Mouse (Mus musculus) forebrain, embryonic 12.5 days (tissue): ENCODE results near the gene Krtcap2. TPM values are rescaled to one million over a fixed set of nuclear protein-coding genes. Genes with fewer than 3 reads are reported as not detected.

Experiments used
- ATAC-seq: fragments of 200-750 bp; cut with Nextera tagmentation; 2 replicates; pipeline ENCODE4 v1.8.0; 2017; ENCODE audit warnings: moderate TSS enrichment; ENCODE audit not compliant: low FRiP score
- H3K27ac ChIP-seq: fragments of 300-500 bp; sonication (generic); 2 replicates; pipeline ENCODE4 v1.5.1; 2016; ENCODE audit warnings: mild to moderate bottlenecking
- H3K27me3 ChIP-seq: fragments of 300-500 bp; sonication (generic); 2 replicates; pipeline ENCODE4 v1.6.1; 2016; ENCODE audit warnings: mild to moderate bottlenecking
- H3K36me3 ChIP-seq: fragments of 300-500 bp; sonication (generic); replicated peaks from 2 replicates; pipeline ENCODE4 v1.6.1; 2016; ENCODE audit warnings: mild to moderate bottlenecking
- H3K4me1 ChIP-seq: fragments of 300-500 bp; sonication (generic); 2 replicates; pipeline ENCODE4 v1.6.1; 2016
- H3K4me2 ChIP-seq: fragments of 300-500 bp; sonication (generic); 2 replicates; pipeline ENCODE4 v1.6.1; 2016; ENCODE audit warnings: mild to moderate bottlenecking, moderate library complexity
- H3K4me3 ChIP-seq: fragments of 300-500 bp; sonication (generic); replicated peaks from 2 replicates; pipeline ENCODE4 v1.5.1; 2016; ENCODE audit warnings: mild to moderate bottlenecking
- H3K9ac ChIP-seq: fragments of 300-500 bp; sonication (generic); 2 replicates; pipeline ENCODE4 v1.6.1; 2016; ENCODE audit warnings: mild to moderate bottlenecking
- H3K9me3 ChIP-seq: fragments of 300-500 bp; sonication (generic); 2 replicates; pipeline ENCODE4 v1.6.1; 2016
- WGBS: fragments of 180-500 bp; shearing (Covaris S2); methylation state at CpG from one replicate; pipeline ENCODE4 v1.1.7; 2016; 5-methylcytosine and 5-hydroxymethylcytosine counted together
- polyA plus RNA-seq: library from polyadenylated mRNA; unstranded; fragments of >200 nt; fragmentation: Nextera tagmentation; extraction: Ambion mirVana; gene quantifications from 2 replicates; pipeline ENCODE4 v1.2.1, GENCODE M21; 2016

The Krtcap2 gene
- polyA plus RNA-seq, 1 experiment from 2014 or later = 252 TPM

DNA sequence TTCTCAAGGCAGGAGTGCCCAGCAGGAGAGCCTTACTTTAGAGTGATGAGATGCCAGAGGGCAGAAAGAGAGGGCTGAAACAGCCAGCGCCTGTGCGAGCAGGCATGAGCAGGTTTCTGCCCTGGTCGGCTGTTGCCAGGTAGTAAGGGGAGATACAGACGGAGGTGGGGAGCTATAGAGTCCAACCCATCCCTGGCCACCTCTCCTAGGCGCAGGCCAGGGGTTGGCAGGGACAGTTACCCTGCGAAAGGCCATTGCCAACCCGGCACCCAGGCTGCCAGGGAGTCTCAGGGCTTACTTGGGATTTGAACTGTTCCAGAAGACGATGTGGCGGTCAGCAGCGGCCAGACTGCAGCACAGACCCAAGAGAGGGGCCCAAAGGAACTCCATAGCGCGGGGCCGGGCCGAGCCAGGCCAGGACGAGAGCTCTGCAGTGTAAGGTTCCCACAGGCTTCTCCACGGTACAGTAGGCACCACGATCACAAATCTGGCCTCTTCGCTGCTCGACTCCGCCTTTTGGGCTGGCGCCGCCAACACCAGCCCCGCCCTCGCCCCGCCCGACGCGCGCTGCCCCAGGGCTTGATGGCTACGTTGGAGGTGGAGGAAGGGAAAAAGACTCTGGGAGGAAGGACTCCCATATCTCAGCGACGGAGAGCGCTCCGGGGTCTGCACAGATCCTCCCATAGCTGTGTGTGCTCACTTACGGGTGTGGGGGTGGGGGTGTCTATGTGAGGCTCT is 33.6 kb downstream of the Krtcap2 start:
- H3K4me3 ChIP-seq = peak overlapping the region; percentile 45
- WGBS = 2% methylated on average over 35 of the region's 35 CpGs
- ATAC-seq = peak; percentile 71
- H3K36me3 ChIP-seq = no peaks in the 10 kb centered on the region
- peaks cover 43% of the 10 kb centered on the region for H3K4me1 ChIP-seq
- peak overlapping the region; percentile 52 for H3K9ac ChIP-seq
- peak overlapping the region; percentile 61; the same call in 1 of the 2 replicates for H3K27ac ChIP-seq
- peaks cover 53% of the 10 kb centered on the region for H3K27me3 ChIP-seq
- peak overlapping the region; percentile 87 for H3K4me2 ChIP-seq
- no peaks in the 10 kb centered on the region for H3K9me3 ChIP-seq

DNA sequence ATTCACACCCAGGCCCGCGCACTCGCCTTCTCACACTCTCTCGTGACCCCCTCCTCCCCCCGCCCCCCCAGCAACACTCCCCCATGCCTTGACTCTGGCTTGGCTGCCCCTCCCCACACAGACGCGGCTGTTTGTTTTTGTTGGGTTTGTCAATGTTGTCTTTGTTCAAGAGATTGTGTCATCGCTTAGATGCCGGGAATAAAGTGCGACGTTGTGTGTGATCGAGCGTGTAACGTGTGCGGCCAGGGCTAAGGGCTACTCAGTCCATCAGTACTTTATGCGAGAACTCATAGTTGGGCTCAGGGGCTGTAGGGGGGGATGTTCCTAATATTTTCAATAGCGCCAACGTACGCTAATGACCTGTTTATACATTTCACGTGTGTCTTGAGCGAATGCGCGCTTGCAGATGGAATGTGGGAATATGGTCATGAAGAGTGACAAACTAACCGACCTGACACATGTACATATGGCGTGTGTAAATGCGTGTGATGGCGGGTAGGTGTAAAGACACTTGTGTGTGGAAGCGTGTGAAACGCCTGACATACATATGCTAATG is 34.4 kb downstream of the Krtcap2 start:
- H3K9ac ChIP-seq = peak overlapping the region; percentile 52
- no peaks in the 10 kb centered on the region for H3K9me3 ChIP-seq
- no peaks in the 10 kb centered on the region for H3K36me3 ChIP-seq
- H3K4me2 ChIP-seq = peak overlapping the region; percentile 87
- ATAC-seq = peak; percentile 20; the same call in 1 of the 2 replicates
- WGBS = under 1% methylated on average over 29 of the region's 29 CpGs
- H3K27me3 ChIP-seq = peaks cover 57% of the 10 kb centered on the region
- peak overlapping the region; percentile 45 for H3K4me3 ChIP-seq
- peak overlapping the region; percentile 61; the same call in 1 of the 2 replicates for H3K27ac ChIP-seq
- H3K4me1 ChIP-seq = peaks cover 43% of the 10 kb centered on the region

DNA sequence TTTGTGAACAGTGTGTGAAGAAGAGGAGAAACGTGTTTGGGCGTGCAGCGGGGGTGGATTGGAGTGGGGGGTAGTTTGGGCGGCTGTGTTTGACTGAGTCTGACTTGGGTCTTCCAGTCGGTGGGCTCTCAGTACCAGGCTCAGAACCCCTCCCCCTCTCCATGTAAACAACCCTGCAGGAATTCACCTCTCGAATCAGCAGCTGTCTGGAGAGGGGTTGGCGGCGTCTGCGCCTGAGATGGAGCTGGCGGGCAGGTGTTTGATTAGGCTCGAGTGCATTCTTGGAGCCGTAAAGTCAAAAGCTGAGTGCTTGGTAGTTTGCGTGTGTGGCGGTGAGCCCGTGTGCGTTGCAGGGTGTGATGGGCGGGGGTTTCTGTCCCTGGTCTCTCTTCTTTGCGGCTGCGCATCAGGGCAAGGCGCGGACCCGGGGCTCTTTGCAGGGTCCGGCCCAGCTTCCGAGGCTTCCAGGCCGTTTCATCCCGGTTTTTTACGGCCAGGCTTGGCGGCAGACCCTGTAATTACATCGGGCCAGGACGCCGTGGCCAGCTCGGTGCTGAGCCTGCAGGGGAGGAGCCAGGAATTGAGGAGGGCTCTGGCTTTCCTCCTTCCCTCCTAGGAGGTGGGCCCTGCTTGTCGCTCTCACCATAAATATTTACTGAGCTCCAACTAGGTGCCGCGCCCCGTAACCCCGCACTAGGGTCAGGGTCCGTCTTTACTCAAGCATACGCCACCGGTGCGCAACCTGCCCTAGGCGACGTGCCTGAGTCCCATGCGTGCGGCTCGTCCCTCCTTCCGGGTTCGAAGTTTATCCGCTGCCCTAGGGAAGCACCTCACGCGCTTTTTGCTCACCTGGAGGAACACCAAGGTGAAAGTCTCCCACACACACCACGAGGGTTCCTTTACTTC is 35.1 kb downstream of the Krtcap2 start, which contains the start of gene Efna1:
Gene Efna1, minus strand, starts transcription at position 537 of the 906 bp plus-strand sequence.
- H3K4me1 ChIP-seq = peaks cover 43% of the 10 kb centered on the region
- peak within 1 kb of the TSS; percentile 52 for H3K9ac ChIP-seq
- 1% methylated on average over 52 of the region's 52 CpGs for WGBS
- no peaks in the 10 kb centered on the region for H3K9me3 ChIP-seq
- H3K36me3 ChIP-seq = no peaks in the 10 kb centered on the region
- H3K27me3 ChIP-seq = peaks cover 57% of the 10 kb centered on the region
- ATAC-seq = peak; percentile 49
- peak within 1 kb of the TSS; percentile 25; the same call in 1 of the 2 replicates for H3K27ac ChIP-seq
- peak within 1 kb of the TSS; percentile 45 for H3K4me3 ChIP-seq
- peak within 1 kb of the TSS; percentile 87 for H3K4me2 ChIP-seq

DNA sequence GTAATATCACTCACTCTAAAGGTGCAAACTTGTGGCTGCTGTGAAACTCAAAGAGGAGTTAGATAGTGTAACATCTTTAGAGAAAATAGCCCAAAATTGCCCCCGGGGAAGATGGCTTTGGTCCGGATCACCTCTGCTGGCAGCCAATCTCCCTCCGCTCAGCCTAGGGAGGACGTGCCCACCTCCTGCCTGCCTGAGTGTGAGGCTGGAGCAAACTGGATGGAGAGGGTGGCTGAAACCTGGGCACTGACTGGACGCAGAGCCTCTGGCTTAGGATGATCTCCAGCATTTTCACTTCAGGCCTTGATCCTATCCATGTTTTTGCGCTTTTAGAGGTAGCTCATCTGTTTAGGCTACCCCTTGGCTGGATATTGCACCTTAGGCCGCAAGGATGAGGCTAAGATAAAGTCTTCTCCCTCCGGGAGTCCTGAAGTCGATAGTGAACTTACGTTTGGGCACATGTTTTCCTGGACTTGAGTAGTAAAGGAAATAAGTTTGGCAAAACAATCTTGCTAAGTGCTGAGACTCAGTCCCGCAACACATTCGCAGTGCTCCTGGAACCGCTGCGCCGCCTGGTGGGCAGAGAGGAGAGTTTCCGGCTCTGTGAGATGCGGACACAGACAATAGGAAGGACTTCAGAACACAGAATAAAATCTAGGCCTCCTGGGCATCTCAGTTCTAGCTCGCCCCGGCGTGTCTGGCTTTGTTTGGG is 36.0 kb downstream of the Krtcap2 start:
- H3K4me3 ChIP-seq = peak overlapping the region; percentile 45
- 13% methylated on average over 20 of the region's 20 CpGs for WGBS
- H3K4me2 ChIP-seq = peak overlapping the region; percentile 87
- no peak overlapping the region for H3K27ac ChIP-seq
- no peak for ATAC-seq
- no peaks in the 10 kb centered on the region for H3K9me3 ChIP-seq
- no peak overlapping the region; the same call in 1 of the 2 replicates for H3K9ac ChIP-seq
- no peaks in the 10 kb centered on the region for H3K36me3 ChIP-seq
- H3K27me3 ChIP-seq = peaks cover 57% of the 10 kb centered on the region
- peaks cover 43% of the 10 kb centered on the region for H3K4me1 ChIP-seq

DNA sequence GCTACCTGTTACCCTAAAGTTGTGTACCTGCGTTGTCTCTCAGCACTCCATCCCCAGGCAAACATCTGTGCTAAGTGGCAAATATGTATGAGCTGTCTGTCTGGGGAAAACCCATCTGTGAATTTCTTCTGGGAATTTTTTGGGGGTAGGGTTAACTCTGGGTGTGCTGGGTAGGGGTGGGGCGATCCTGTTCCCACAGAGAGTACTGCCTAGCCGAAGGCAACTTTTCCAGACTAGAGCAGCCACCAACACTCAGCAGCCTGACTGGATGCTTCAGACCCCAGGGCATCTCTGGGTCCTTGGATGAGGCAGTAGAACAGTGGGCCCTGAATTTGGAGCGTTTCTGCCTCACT is 36.5 kb downstream of the Krtcap2 start:
- no peaks in the 10 kb centered on the region for H3K36me3 ChIP-seq
- H3K4me1 ChIP-seq = peaks cover 39% of the 10 kb centered on the region
- no peaks in the 10 kb centered on the region for H3K9me3 ChIP-seq
- no peak overlapping the region for H3K4me2 ChIP-seq
- no peak overlapping the region for H3K4me3 ChIP-seq
- ATAC-seq = no peak
- WGBS = 28% methylated on average over 4 of the region's 4 CpGs
- H3K27me3 ChIP-seq = peaks cover 53% of the 10 kb centered on the region
- H3K27ac ChIP-seq = no peak overlapping the region
- no peak overlapping the region; the same call in 1 of the 2 replicates for H3K9ac ChIP-seq

DNA sequence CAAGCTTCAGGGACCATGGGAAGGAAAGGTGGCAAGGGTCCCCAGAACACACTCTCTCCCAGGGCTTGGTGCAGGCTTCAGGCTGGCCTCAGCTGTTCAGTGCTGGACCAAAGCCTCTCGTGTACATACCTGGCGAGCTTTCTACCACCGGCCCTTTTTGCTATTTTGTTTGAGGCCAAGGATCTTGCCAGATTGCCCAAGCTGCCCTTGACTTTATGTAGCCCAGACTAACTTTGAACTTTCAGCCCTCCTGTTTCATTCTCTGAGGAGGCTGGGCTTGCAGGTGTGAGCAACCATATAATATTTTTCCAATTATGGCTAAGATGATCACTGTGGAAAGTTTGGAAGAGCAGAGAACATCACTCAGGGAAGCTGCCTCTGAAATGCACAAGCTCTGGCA is 38.5 kb downstream of the Krtcap2 start:
- Histone ChIP-seq H3K4me2 (no peak overlapping the region), H3K36me3 (no peaks in the 10 kb centered on the region), H3K27me3 (peaks cover 38% of the 10 kb centered on the region), H3K27ac (no peak overlapping the region), H3K4me1 (peaks cover 30% of the 10 kb centered on the region), H3K4me3 (no peak overlapping the region), H3K9me3 (no peaks in the 10 kb centered on the region), H3K9ac (no peak overlapping the region)
- 92% methylated on average over 3 of the region's 3 CpGs for WGBS
- ATAC-seq = no peak

DNA sequence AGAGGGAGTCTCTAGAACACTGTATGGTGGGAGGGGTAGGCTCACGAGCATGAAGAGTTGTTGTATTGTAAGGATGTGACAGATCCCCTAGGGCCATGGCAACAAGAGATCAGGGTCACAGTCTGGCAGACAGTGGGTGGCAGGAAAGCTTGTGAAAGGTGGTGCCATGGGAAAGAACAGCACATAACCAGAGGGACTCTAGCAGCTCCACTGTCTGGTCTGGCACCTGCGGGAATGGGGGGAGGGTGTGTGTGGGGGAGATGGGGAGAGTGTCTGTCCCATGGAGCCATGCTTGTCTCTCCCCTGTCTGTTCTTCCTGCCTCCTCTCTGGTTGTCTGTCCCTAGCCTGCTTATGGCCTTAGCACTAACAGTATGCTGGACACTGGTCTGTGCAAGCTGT is 39.8 kb downstream of the Krtcap2 start:
- Histone ChIP-seq H3K4me2 (no peak overlapping the region), H3K9ac (no peak overlapping the region), H3K9me3 (no peaks in the 10 kb centered on the region), H3K4me1 (peaks cover 18% of the 10 kb centered on the region), H3K27ac (no peak overlapping the region), H3K4me3 (no peak overlapping the region), H3K27me3 (peaks cover 25% of the 10 kb centered on the region), H3K36me3 (no peaks in the 10 kb centered on the region)
- no peak for ATAC-seq
- WGBS = 41% methylated on average over 2 of the region's 2 CpGs

DNA sequence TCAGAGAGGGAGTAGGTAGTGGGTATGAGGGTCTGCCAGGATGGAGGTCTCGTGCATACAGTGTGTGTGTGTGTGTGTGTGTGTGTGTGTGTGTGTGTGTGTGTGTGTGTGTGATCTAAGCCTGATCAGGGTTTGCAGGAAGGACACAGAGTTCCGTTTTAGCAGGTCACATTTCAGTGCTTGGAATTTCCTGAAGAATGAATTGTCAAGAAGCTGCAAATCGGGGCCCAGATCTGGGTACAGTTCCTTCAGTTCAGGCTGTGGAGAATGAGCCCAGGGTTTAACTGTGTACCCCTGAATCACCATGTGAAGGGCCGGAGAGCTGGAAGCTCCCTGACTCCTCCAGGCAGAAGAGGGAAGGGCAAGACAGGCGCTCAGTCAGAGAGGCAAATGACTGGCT is 41.5 kb downstream of the Krtcap2 start:
- H3K4me3 ChIP-seq = no peak overlapping the region
- peak overlapping the region; percentile 19; the same call in 1 of the 2 replicates for H3K27ac ChIP-seq
- H3K36me3 ChIP-seq = no peaks in the 10 kb centered on the region
- no peak overlapping the region for H3K9ac ChIP-seq
- 62% methylated on average over 5 of the region's 5 CpGs for WGBS
- ATAC-seq = no peak
- H3K4me1 ChIP-seq = peaks cover 1% of the 10 kb centered on the region; the same call in 1 of the 2 replicates
- no peaks in the 10 kb centered on the region for H3K9me3 ChIP-seq
- no peak overlapping the region for H3K4me2 ChIP-seq
- H3K27me3 ChIP-seq = 0 out of 2 replicates have a peak, but pooled peaks cover 12% of the 10 kb centered on the region

DNA sequence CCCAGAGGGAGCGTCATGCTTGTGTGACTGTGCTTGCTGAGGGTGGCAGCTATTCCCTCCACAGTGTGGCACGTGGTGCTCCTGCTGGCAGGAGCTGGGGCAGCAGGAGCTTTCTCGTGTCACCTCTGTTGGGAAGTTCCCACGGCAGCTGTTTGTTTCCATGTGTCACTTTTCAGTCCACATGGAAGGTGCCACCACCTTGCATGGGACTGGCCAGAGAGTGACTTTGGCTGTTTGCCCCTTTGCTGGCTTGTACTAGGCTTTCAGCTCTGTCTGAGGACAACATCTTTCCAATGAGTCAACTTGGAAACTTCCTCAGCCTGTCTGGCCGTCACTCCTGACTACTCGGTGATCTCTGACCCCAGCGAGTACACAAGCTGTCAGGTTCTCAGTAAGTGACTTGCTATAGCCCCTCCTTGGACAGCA is 42.8 kb downstream of the Krtcap2 start:
- H3K27ac ChIP-seq = no peak overlapping the region
- H3K4me2 ChIP-seq = no peak overlapping the region
- H3K9ac ChIP-seq = no peak overlapping the region
- no peak overlapping the region for H3K4me3 ChIP-seq
- 59% methylated on average over 7 of the region's 7 CpGs for WGBS
- H3K9me3 ChIP-seq = no peaks in the 10 kb centered on the region
- no peaks in the 10 kb centered on the region for H3K4me1 ChIP-seq
- no peaks in the 10 kb centered on the region for H3K36me3 ChIP-seq
- ATAC-seq = no peak
- H3K27me3 ChIP-seq = 0 out of 2 replicates have a peak, but pooled peaks cover 8% of the 10 kb centered on the region

DNA sequence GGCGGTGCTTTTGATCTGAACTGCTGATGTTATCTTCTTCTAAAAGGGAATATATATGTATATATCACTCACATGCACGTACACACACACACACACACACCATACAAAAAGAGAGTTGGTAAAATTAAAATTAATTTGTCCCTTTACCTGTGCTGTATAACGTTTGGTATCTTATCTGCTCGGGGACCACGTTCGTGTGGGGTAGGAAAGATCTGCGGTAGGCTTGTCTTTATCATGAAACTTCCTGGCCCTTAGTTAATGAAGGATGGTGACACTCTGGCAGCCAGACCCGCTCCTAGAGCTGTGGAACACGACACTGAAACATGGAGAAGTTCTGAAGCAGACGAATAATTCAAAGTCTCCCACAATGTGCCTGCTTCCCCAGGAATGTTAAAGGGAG is 46.1 kb downstream of the Krtcap2 start:
- 0 out of 2 replicates have a peak, but pooled peaks cover 9% of the 10 kb centered on the region for H3K27me3 ChIP-seq
- H3K4me3 ChIP-seq = no peak overlapping the region
- 80% methylated on average over 10 of the region's 10 CpGs for WGBS
- no peak overlapping the region for H3K27ac ChIP-seq
- H3K9me3 ChIP-seq = no peaks in the 10 kb centered on the region
- no peaks in the 10 kb centered on the region for H3K4me1 ChIP-seq
- no peaks in the 10 kb centered on the region for H3K36me3 ChIP-seq
- no peak for ATAC-seq
- H3K4me2 ChIP-seq = no peak overlapping the region
- H3K9ac ChIP-seq = no peak overlapping the region

DNA sequence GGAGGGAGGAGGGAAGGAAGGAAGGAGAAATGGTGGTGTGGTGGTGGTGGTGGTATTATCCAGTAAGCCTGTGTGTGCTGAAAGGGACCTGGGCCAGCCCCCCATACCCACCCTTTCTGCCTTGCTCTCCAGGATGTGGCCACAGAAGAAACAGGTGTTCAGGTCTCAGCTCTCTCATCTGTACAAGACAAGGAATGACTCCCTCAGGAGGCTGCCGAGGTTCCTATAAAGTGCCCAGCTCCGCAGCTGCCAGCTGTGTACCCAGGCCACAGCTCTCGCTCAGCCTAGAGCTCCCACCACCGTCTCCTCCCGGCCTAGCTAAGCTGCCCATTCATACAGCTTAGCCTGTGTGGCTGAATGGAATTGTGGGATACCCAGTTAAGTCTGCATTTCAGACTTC is 46.5 kb downstream of the Krtcap2 start:
- WGBS = 77% methylated on average over 5 of the region's 5 CpGs
- no peak for ATAC-seq

More for the DNA sequence above, 46.5 kb downstream of the Krtcap2 start:
- no peaks in the 10 kb centered on the region for H3K4me1 ChIP-seq
- H3K9me3 ChIP-seq = no peaks in the 10 kb centered on the region
- H3K4me2 ChIP-seq = no peak overlapping the region
- H3K4me3 ChIP-seq = no peak overlapping the region
- H3K27ac ChIP-seq = no peak overlapping the region
- H3K36me3 ChIP-seq = no peaks in the 10 kb centered on the region
- H3K27me3 ChIP-seq = 0 out of 2 replicates have a peak, but pooled peaks cover 9% of the 10 kb centered on the region
- H3K9ac ChIP-seq = no peak overlapping the region
